Mouse (Mus musculus): ENCODE results near the gene Il1rl1.

GRCm38 (mm10) chr1:40391374-40391773 lies 38.0 kb upstream of the Il1rl1 start:
- TF ChIP-seq POLR2A (IDR thresholded peaks at IDR 0.05; ENCODE audit: borderline replicate concordance, low read depth, low read length), result no peak
- TF ChIP-seq CTCF (IDR thresholded peaks at IDR 0.05; ENCODE audit: low read depth, low read length), result no peak
